Mouse (Mus musculus) midbrain, embryonic 12.5 days (tissue): ENCODE measurements around the gene Elmo3. TPM values are rescaled to one million over a fixed set of nuclear protein-coding genes. Genes with fewer than 3 reads are reported as not detected.

Source experiments
- ATAC-seq: fragments of 200-750 bp; cut with Nextera tagmentation; 2 replicates; pipeline ENCODE4 v1.8.0; 2017; ENCODE audit warnings: low read depth, moderate TSS enrichment, moderate library complexity; ENCODE audit not compliant: low FRiP score
- H3K27ac ChIP-seq: fragments of 300-500 bp; sonication (generic); replicated peaks from 2 replicates; pipeline ENCODE4 v1.5.1; 2016; ENCODE audit warnings: mild to moderate bottlenecking
- H3K27me3 ChIP-seq: fragments of 300-500 bp; sonication (generic); 2 replicates; pipeline ENCODE4 v1.6.1; 2016; ENCODE audit warnings: mild to moderate bottlenecking
- H3K36me3 ChIP-seq: fragments of 300-500 bp; sonication (generic); 2 replicates; pipeline ENCODE4 v1.6.1; 2016
- H3K4me1 ChIP-seq: fragments of 300-500 bp; sonication (generic); 2 replicates; pipeline ENCODE4 v1.6.1; 2016
- H3K4me2 ChIP-seq: fragments of 300-500 bp; sonication (generic); replicated peaks from 2 replicates; pipeline ENCODE4 v1.6.1; 2016; ENCODE audit warnings: mild to moderate bottlenecking, moderate library complexity
- H3K4me3 ChIP-seq: fragments of 300-500 bp; sonication (generic); 2 replicates; pipeline ENCODE4 v1.5.1; 2016; ENCODE audit warnings: mild to moderate bottlenecking
- H3K9ac ChIP-seq: fragments of 300-500 bp; sonication (generic); replicated peaks from 2 replicates; pipeline ENCODE4 v1.6.1; 2016; ENCODE audit warnings: mild to moderate bottlenecking, moderate library complexity
- H3K9me3 ChIP-seq: fragments of 300-500 bp; sonication (generic); 2 replicates; pipeline ENCODE4 v1.6.1; 2016; ENCODE audit warnings: mild to moderate bottlenecking
- WGBS: fragments of 180-500 bp; shearing (Covaris S2); methylation state at CpG from one replicate; pipeline ENCODE4 v1.1.7; 2016; 5-methylcytosine and 5-hydroxymethylcytosine counted together
- microRNA counts: library from miRNA; unstranded; fragments of <30 nt; microRNA quantifications from one replicate; lab custom pipeline; 2017
- microRNA-seq: library from miRNA; unstranded; fragments of <30 nt; microRNA quantifications from one replicate; pipeline ENCODE4, GENCODE M21; 2017
- polyA plus RNA-seq: library from polyadenylated mRNA; unstranded; fragments of >200 nt; fragmentation: Nextera tagmentation; extraction: Ambion mirVana; gene quantifications from 2 replicates; pipeline ENCODE4 v1.2.1, GENCODE M21; 2016

Gene Elmo3
- polyA plus RNA-seq, 1 experiment from 2014 or later: 1.7 TPM

- H3K4me3 ChIP-seq: peak overlapping the region; percentile 57
- no peak for ATAC-seq
- WGBS: 50% methylated on average over 7 of the region's 7 CpGs
- no peak overlapping the region for H3K27ac ChIP-seq
- H3K9ac ChIP-seq: no peak overlapping the region
- peak overlapping the region; percentile 89 for H3K4me2 ChIP-seq
- no peaks in the 10 kb centered on the region for H3K36me3 ChIP-seq
- H3K4me1 ChIP-seq: peaks cover 41% of the 10 kb centered on the region
- H3K27me3 ChIP-seq: peaks cover 25% of the 10 kb centered on the region
- no peaks in the 10 kb centered on the region for H3K9me3 ChIP-seq
Measured at GRCm38 (mm10) chr8:105350186-105350585, 44.8 kb downstream of the Elmo3 start.

- no peaks in the 10 kb centered on the region for H3K9me3 ChIP-seq
- H3K27me3 ChIP-seq: peaks cover 9% of the 10 kb centered on the region
- no peak overlapping the region for H3K4me3 ChIP-seq
- H3K36me3 ChIP-seq: peaks cover 3% of the 10 kb centered on the region; the same call in 1 of the 2 replicates
- WGBS: 80% methylated on average over 8 of the region's 8 CpGs
- no peak for ATAC-seq
- H3K4me2 ChIP-seq: no peak overlapping the region
- peaks cover 16% of the 10 kb centered on the region for H3K4me1 ChIP-seq
- H3K9ac ChIP-seq: no peak overlapping the region
- no peak overlapping the region for H3K27ac ChIP-seq
Measured at GRCm38 (mm10) chr8:105353583-105354135, 48.3 kb downstream of the Elmo3 start.

GRCm38 (mm10) chr8:105354549-105354948, 49.1 kb downstream of the Elmo3 start:
- H3K36me3 ChIP-seq: peaks cover 3% of the 10 kb centered on the region; the same call in 1 of the 2 replicates
- H3K4me3 ChIP-seq: no peak overlapping the region
- no peak overlapping the region for H3K9ac ChIP-seq
- 89% methylated on average over 4 of the region's 4 CpGs for WGBS
- no peak overlapping the region for H3K27ac ChIP-seq
- no peak overlapping the region for H3K4me2 ChIP-seq
- H3K9me3 ChIP-seq: no peaks in the 10 kb centered on the region
- ATAC-seq: no peak
- peaks cover 12% of the 10 kb centered on the region for H3K4me1 ChIP-seq
- peaks cover 9% of the 10 kb centered on the region for H3K27me3 ChIP-seq

- Histone ChIP-seq H3K27me3 (peaks cover 7% of the 10 kb centered on the region), H3K4me1 (peaks cover 6% of the 10 kb centered on the region), H3K4me2 (no peak overlapping the region), H3K9me3 (no peaks in the 10 kb centered on the region), H3K27ac (no peak overlapping the region), H3K4me3 (no peak overlapping the region), H3K9ac (no peak overlapping the region), H3K36me3 (peaks cover 3% of the 10 kb centered on the region; the same call in 1 of the 2 replicates)
- 62% methylated on average over 26 of the region's 26 CpGs for WGBS
- ATAC-seq: no peak
Measured at GRCm38 (mm10) chr8:105355179-105356024, 50.0 kb downstream of the Elmo3 start.

- Histone ChIP-seq H3K4me1 (peaks cover 3% of the 10 kb centered on the region; the same call in 1 of the 2 replicates), H3K27ac (no peak overlapping the region), H3K4me2 (no peak overlapping the region), H3K36me3 (peaks cover 3% of the 10 kb centered on the region; the same call in 1 of the 2 replicates), H3K9me3 (no peaks in the 10 kb centered on the region), H3K27me3 (no peaks in the 10 kb centered on the region), H3K9ac (no peak overlapping the region), H3K4me3 (no peak overlapping the region)
- WGBS: 88% methylated on average over 14 of the region's 14 CpGs
- no peak for ATAC-seq
Measured at GRCm38 (mm10) chr8:105356681-105357080, 51.3 kb downstream of the Elmo3 start.

- 0 out of 2 replicates have a peak, but pooled peaks have one; percentile 12 for ATAC-seq
- H3K4me1 ChIP-seq: peaks cover 3% of the 10 kb centered on the region; the same call in 1 of the 2 replicates
- H3K4me2 ChIP-seq: no peak overlapping the region
Measured at GRCm38 (mm10) chr8:105359208-105359607, 53.8 kb downstream of the Elmo3 start.

GRCm38 (mm10) chr8:105359646-105360045, 54.2 kb downstream of the Elmo3 start:
- H3K27ac ChIP-seq: no peak overlapping the region
- H3K27me3 ChIP-seq: no peaks in the 10 kb centered on the region
- H3K9me3 ChIP-seq: no peaks in the 10 kb centered on the region
- 54% methylated on average over 4 of the region's 4 CpGs for WGBS
- no peak overlapping the region for H3K4me3 ChIP-seq
- no peak overlapping the region for H3K4me2 ChIP-seq
- no peak overlapping the region for H3K9ac ChIP-seq
- H3K4me1 ChIP-seq: peaks cover 3% of the 10 kb centered on the region; the same call in 1 of the 2 replicates
- no peak for ATAC-seq
- H3K36me3 ChIP-seq: peaks cover 12% of the 10 kb centered on the region; the same call in 1 of the 2 replicates

More at GRCm38 (mm10) chr8:105359208-105359607, 53.8 kb downstream of the Elmo3 start:
- peaks cover 8% of the 10 kb centered on the region; the same call in 1 of the 2 replicates for H3K36me3 ChIP-seq
- H3K27ac ChIP-seq: no peak overlapping the region
- H3K27me3 ChIP-seq: no peaks in the 10 kb centered on the region
- 74% methylated on average over 15 of the region's 15 CpGs for WGBS
- H3K4me3 ChIP-seq: no peak overlapping the region
- no peak overlapping the region for H3K9ac ChIP-seq
- no peaks in the 10 kb centered on the region for H3K9me3 ChIP-seq

MicroRNAs within 50 kb of the gene (microRNA counts, 519-probe panel; counts per million panel counts)
- microRNA mmu-miR-328 (lab: Ali Mortazavi, UCI): 3,332 counts per million, percentile 15 among the panel's probes with 10 or more counts

Small RNA genes within 50 kb of the gene (microRNA-seq; reads per million reads assigned to microRNA genes)
- not detected for gene Gm27320
- 386 reads per million, percentile 67 among the genes with 10 or more reads in this experiment for gene Mir328

Other genes starting within 250 kb of the Elmo3 start
- gene Ces3b, start 221.8 kb upstream of the Elmo3 start, polyA plus RNA-seq: not detected in 2 replicates
- gene Ces4a, start 173.8 kb upstream of the Elmo3 start, polyA plus RNA-seq: not detected in 2 replicates
- gene Cbfb, start 134.9 kb upstream of the Elmo3 start, polyA plus RNA-seq: 46.0 and 49.0 TPM in 2 replicates
- gene D230025D16Rik, start 80.5 kb upstream of the Elmo3 start, polyA plus RNA-seq: 29.9 and 30.5 TPM in 2 replicates
- gene B3gnt9, start 50.4 kb upstream of the Elmo3 start, polyA plus RNA-seq: 7.6 and 9.8 TPM in 2 replicates
- gene Tradd, start 41.0 kb upstream of the Elmo3 start, polyA plus RNA-seq: 11.0 and 14.6 TPM in 2 replicates
- 0.77 and 0.87 TPM in 2 replicates for gene Fbxl8, start 41.0 kb upstream of the Elmo3 start, polyA plus RNA-seq
- gene Hsf4, start 35.8 kb upstream of the Elmo3 start, polyA plus RNA-seq: 0.14 TPM in 1 of 2 replicates, not detected in the other
- 3.3 and 3.9 TPM in 2 replicates for gene Nol3, start 29.5 kb upstream of the Elmo3 start, polyA plus RNA-seq
- 54.8 and 59.8 TPM in 2 replicates for gene 4931428F04Rik, start 15.7 kb upstream of the Elmo3 start, polyA plus RNA-seq
- gene Exoc3l, start 9.5 kb upstream of the Elmo3 start, polyA plus RNA-seq: 12.0 and 12.8 TPM in 2 replicates
- 76.6 and 76.8 TPM in 2 replicates for gene E2f4, start 7.9 kb upstream of the Elmo3 start, polyA plus RNA-seq
- 1.2 and 1.3 TPM in 2 replicates for gene Lrrc29, start 20.7 kb downstream of the Elmo3 start, polyA plus RNA-seq
- 93.7 and 96.8 TPM in 2 replicates for gene Tmem208, start 20.8 kb downstream of the Elmo3 start, polyA plus RNA-seq
- 1.1 and 2.0 TPM in 2 replicates for gene Fhod1, start 42.4 kb downstream of the Elmo3 start, polyA plus RNA-seq
- 4.6 and 5.4 TPM in 2 replicates for gene Slc9a5, start 43.2 kb downstream of the Elmo3 start, polyA plus RNA-seq
- 0.68 and 0.92 TPM in 2 replicates for gene Plekhg4, start 67.7 kb downstream of the Elmo3 start, polyA plus RNA-seq
- not detected in 2 replicates for gene Kctd19, start 107.9 kb downstream of the Elmo3 start, polyA plus RNA-seq
- 3.4 and 3.6 TPM in 2 replicates for gene Lrrc36, start 108.0 kb downstream of the Elmo3 start, polyA plus RNA-seq
- 86.8 and 94.2 TPM in 2 replicates for gene Tppp3, start 165.9 kb downstream of the Elmo3 start, polyA plus RNA-seq
- gene Zdhhc1, start 191.3 kb downstream of the Elmo3 start, polyA plus RNA-seq: 29.9 and 30.9 TPM in 2 replicates
- 20.1 and 23.5 TPM in 2 replicates for gene Hsd11b2, start 213.2 kb downstream of the Elmo3 start, polyA plus RNA-seq